Mouse (Mus musculus): ENCODE data around the gene Foxf1.

- TF ChIP-seq TCF12 (IDR thresholded peaks at IDR 0.05; ENCODE audit: insufficient read depth, poor library complexity, severe bottlenecking) (no peak), POLR2A (IDR thresholded peaks at IDR 0.05; ENCODE audit: insufficient read length, low read depth) (peak; percentile 47), E2F4 (IDR thresholded peaks at IDR 0.05; ENCODE audit: insufficient read depth) (no peak), MAX (IDR thresholded peaks at IDR 0.05; ENCODE audit: low read depth) (peak; percentile 55), MYOG (IDR thresholded peaks at IDR 0.05; ENCODE audit: control insufficient read depth in 1 of 3, insufficient read depth in 1 of 3, insufficient read length in 2 of 3, low read depth in 2 of 3) (no peak), USF1 (IDR thresholded peaks at IDR 0.05; ENCODE audit: low read depth) (peak; percentile 45), SRF (IDR thresholded peaks at IDR 0.05; ENCODE audit: control insufficient read depth, insufficient read length, low read depth) (no peak), POLR2AphosphoS2 (IDR thresholded peaks at IDR 0.05; ENCODE audit: insufficient read length, low read depth) (no peak), REST (IDR thresholded peaks at IDR 0.05; ENCODE audit: insufficient read depth, insufficient read length) (no peak), MYOD1 (IDR thresholded peaks at IDR 0.05; ENCODE audit: control insufficient read depth in 1 of 3, insufficient read length in 2 of 3, low read depth in 2 of 3) (peak in 1 of 3 experiments; percentile 55), CEBPB (IDR thresholded peaks at IDR 0.05; ENCODE audit: insufficient read depth, poor library complexity, severe bottlenecking) (no peak)
These were observed 49.9 kb downstream of the Foxf1 start for GRCm38 (mm10) chr8:121134102-121134501.
